Mouse (Mus musculus) kidney, adult 2 months (tissue): ENCODE measurements at regions not wholly inside any gene's neighbourhood (a gene's known extent, or its start where the extent isn't known, plus 50 kb on each side); places are given as distances from the start of the nearest gene placed in this dataset.

Experiments used
- CTCF ChIP-seq: fragments of 200-500 bp; conservative IDR thresholded peaks from 2 replicates; pipeline ENCODE4 v1.5.1; 2011; ENCODE audit warnings: low read depth, mild to moderate bottlenecking, control low read depth, low read length, moderate library complexity, mixed read lengths; ENCODE audit not compliant: insufficient read depth, insufficient read length
- POLR2A ChIP-seq: fragments of 200-500 bp; IDR thresholded peaks from one replicate; pipeline ENCODE4 v1.6.1; 2011; ENCODE audit warnings: low read depth, low read length, control low read depth

- TF ChIP-seq CTCF (no peak), POLR2A (no peak)
These were observed 580.2 kb downstream of the Psat1 start for GRCm38 (mm10) chr19:15366951-15367350.
